Mouse (Mus musculus) liver, embryonic 11.5 days (tissue): Measurements from ENCODE around the gene Sbno2. TPM values are rescaled to one million over a fixed set of nuclear protein-coding genes. Genes with fewer than 3 reads are reported as not detected.
A peak's percentile ranks its signal among the peaks of the same experiment; 100 is the strongest.

ENCODE experiments used
- ATAC-seq: fragments of 200-750 bp; cut with Nextera tagmentation; replicated peaks from 2 replicates; pipeline ENCODE4 v1.8.0; 2017; ENCODE audit warnings: moderate number of reproducible peaks, mild to moderate bottlenecking, moderate TSS enrichment, moderate library complexity; ENCODE audit not compliant: low FRiP score
- DNase-seq: peaks from one replicate; pipeline ENCODE4 v3.0.0-alpha.2; 2017; ENCODE audit warnings: low spot score
- H3K27ac ChIP-seq: fragments of 300-500 bp; sonication (generic); 2 replicates; pipeline ENCODE4 v1.5.1; 2014; ENCODE audit warnings: mild to moderate bottlenecking, low read depth, low read length, control low read depth
- H3K27me3 ChIP-seq: fragments of 300-500 bp; sonication (generic); replicated peaks from 2 replicates; pipeline ENCODE4 v1.6.1; 2014; ENCODE audit warnings: low read length, mixed read lengths; ENCODE audit not compliant: control insufficient read depth, insufficient read depth
- H3K36me3 ChIP-seq: fragments of 300-500 bp; sonication (generic); 2 replicates; pipeline ENCODE4 v1.6.1; 2014; ENCODE audit warnings: mild to moderate bottlenecking, low read length, moderate library complexity, mixed read lengths; ENCODE audit not compliant: control insufficient read depth, insufficient read depth
- H3K4me1 ChIP-seq: fragments of 300-500 bp; sonication (generic); replicated peaks from 2 replicates; pipeline ENCODE4 v1.6.1; 2014; ENCODE audit warnings: low read length, mixed read lengths; ENCODE audit not compliant: control insufficient read depth, insufficient read depth
- H3K4me2 ChIP-seq: fragments of 300-500 bp; sonication (generic); 2 replicates; pipeline ENCODE4 v1.6.1; 2014; ENCODE audit warnings: mild to moderate bottlenecking, control low read depth, moderate library complexity
- H3K4me3 ChIP-seq: fragments of 300-500 bp; sonication (generic); 2 replicates; pipeline ENCODE4 v1.5.1; 2014; ENCODE audit warnings: low read depth, low read length, control low read depth
- H3K9ac ChIP-seq: fragments of 300-500 bp; sonication (generic); 2 replicates; pipeline ENCODE4 v1.6.1; 2014; ENCODE audit warnings: low read depth, low read length, control low read depth
- H3K9me3 ChIP-seq: fragments of 300-500 bp; sonication (generic); 2 replicates; pipeline ENCODE4 v1.6.1; 2016; ENCODE audit warnings: low read length, inconsistent platforms, mixed read lengths; ENCODE audit not compliant: control insufficient read depth
- WGBS: fragments of 180-500 bp; shearing (Covaris S2); extraction: QIAGEN DNeasy Blood & Tissue Kit; methylation state at CpG from one replicate; pipeline ENCODE4 v1.1.7; 2014; 5-methylcytosine and 5-hydroxymethylcytosine counted together
- polyA plus RNA-seq: library from polyadenylated mRNA; unstranded; fragments of >200 nt; fragmentation: Nextera tagmentation; extraction: Ambion mirVana; gene quantifications from 2 replicates; pipeline ENCODE4 v1.2.1, GENCODE M21; 2014

Gene Sbno2
- polyA plus RNA-seq, 1 experiment from 2014 or later: 19.2 TPM

GRCm38 (mm10) chr10:80120146-80120545 lies 14.8 kb upstream of the Sbno2 start:
- no peak overlapping the region for H3K4me3 ChIP-seq
- H3K9me3 ChIP-seq: no peaks in the 10 kb centered on the region
- H3K27ac ChIP-seq: no peak overlapping the region
- ATAC-seq: no peak
- H3K9ac ChIP-seq: no peak overlapping the region
- H3K27me3 ChIP-seq: no peaks in the 10 kb centered on the region
- DNase-seq: no peak
- H3K4me1 ChIP-seq: peaks cover 49% of the 10 kb centered on the region
- WGBS: 89% methylated on average over 2 of the region's 2 CpGs
- H3K36me3 ChIP-seq: peaks cover 38% of the 10 kb centered on the region
- no peak overlapping the region for H3K4me2 ChIP-seq

GRCm38 (mm10) chr10:80118552-80118951 lies 13.2 kb upstream of the Sbno2 start:
- Histone ChIP-seq H3K27ac (no peak overlapping the region), H3K27me3 (no peaks in the 10 kb centered on the region), H3K9me3 (no peaks in the 10 kb centered on the region), H3K36me3 (peaks cover 29% of the 10 kb centered on the region), H3K4me1 (peaks cover 39% of the 10 kb centered on the region), H3K9ac (peak overlapping the region; percentile 0; the same call in 1 of the 2 replicates), H3K4me3 (peak overlapping the region; percentile 97), H3K4me2 (peak overlapping the region; percentile 96)
- WGBS: 86% methylated on average over 6 of the region's 6 CpGs
- no peak for ATAC-seq
- DNase-seq: no peak

- Histone ChIP-seq H3K4me1 (peaks cover 35% of the 10 kb centered on the region), H3K9ac (peak overlapping the region; percentile 99), H3K4me3 (peak overlapping the region; percentile 97), H3K9me3 (no peaks in the 10 kb centered on the region), H3K36me3 (peaks cover 25% of the 10 kb centered on the region), H3K4me2 (peak overlapping the region; percentile 96), H3K27me3 (no peaks in the 10 kb centered on the region), H3K27ac (peak overlapping the region; percentile 87)
- ATAC-seq (no peak), DNase-seq (no peak)
- WGBS: 50% methylated on average over 1 of the region's 1 CpGs
Observed at GRCm38 (mm10) chr10:80117736-80118135, 12.4 kb upstream of the Sbno2 start.

- no peaks in the 10 kb centered on the region for H3K9me3 ChIP-seq
Observed at GRCm38 (mm10) chr10:80116927-80117691, 11.7 kb upstream of the Sbno2 start.

GRCm38 (mm10) chr10:80116563-80116926 lies 11.2 kb upstream of the Sbno2 start:
- no peak for DNase-seq
- Histone ChIP-seq H3K27ac (peak overlapping the region; percentile 87), H3K4me2 (peak overlapping the region; percentile 96), H3K36me3 (peaks cover 19% of the 10 kb centered on the region), H3K4me1 (peaks cover 33% of the 10 kb centered on the region), H3K9me3 (no peaks in the 10 kb centered on the region), H3K4me3 (peak overlapping the region; percentile 97), H3K27me3 (no peaks in the 10 kb centered on the region), H3K9ac (peak overlapping the region; percentile 99)
- WGBS: under 1% methylated on average over 27 of the region's 27 CpGs
- ATAC-seq: no peak

More at GRCm38 (mm10) chr10:80116927-80117691, 11.7 kb upstream of the Sbno2 start:
- peak; percentile 3; the same call in 1 of the 2 replicates for ATAC-seq
- peaks cover 35% of the 10 kb centered on the region for H3K4me1 ChIP-seq
- peak overlapping the region; percentile 99 for H3K9ac ChIP-seq
- peak overlapping the region; percentile 97 for H3K4me3 ChIP-seq
- no peaks in the 10 kb centered on the region for H3K27me3 ChIP-seq
- H3K27ac ChIP-seq: peak overlapping the region; percentile 87
- DNase-seq: no peak
- peak overlapping the region; percentile 96 for H3K4me2 ChIP-seq
- H3K36me3 ChIP-seq: peaks cover 24% of the 10 kb centered on the region
- WGBS: 2% methylated on average over 30 of the region's 30 CpGs

GRCm38 (mm10) chr10:80115944-80116335 lies 10.6 kb upstream of the Sbno2 start:
- H3K36me3 ChIP-seq: peaks cover 19% of the 10 kb centered on the region
- H3K27ac ChIP-seq: peak overlapping the region; percentile 87
- peaks cover 33% of the 10 kb centered on the region for H3K4me1 ChIP-seq
- under 1% methylated on average over 63 of the region's 63 CpGs for WGBS
- H3K4me2 ChIP-seq: peak overlapping the region; percentile 96
- no peaks in the 10 kb centered on the region for H3K27me3 ChIP-seq
- peak overlapping the region; percentile 99 for H3K9ac ChIP-seq
- ATAC-seq (no peak), DNase-seq (no peak)
- H3K4me3 ChIP-seq: peak overlapping the region; percentile 97
- no peaks in the 10 kb centered on the region for H3K9me3 ChIP-seq

GRCm38 (mm10) chr10:80115290-80115943 lies 10.0 kb upstream of the Sbno2 start, which contains the start of gene Stk11:
TSS of gene Stk11 (plus strand) at chr10:80115803.
- ATAC-seq: peak; percentile 95
- H3K4me3 ChIP-seq: peak within 1 kb of the TSS; percentile 97
- peak within 1 kb of the TSS; percentile 96 for H3K4me2 ChIP-seq
- H3K9me3 ChIP-seq: no peaks in the 10 kb centered on the region
- H3K27ac ChIP-seq: peak within 1 kb of the TSS; percentile 98
- peak; percentile 95 for DNase-seq
- WGBS: under 1% methylated on average over 70 of the region's 70 CpGs
- H3K4me1 ChIP-seq: peaks cover 33% of the 10 kb centered on the region
- H3K36me3 ChIP-seq: peaks cover 15% of the 10 kb centered on the region
- no peaks in the 10 kb centered on the region for H3K27me3 ChIP-seq
- H3K9ac ChIP-seq: peak within 1 kb of the TSS; percentile 99

- Histone ChIP-seq H3K36me3 (peaks cover 7% of the 10 kb centered on the region; the same call in 1 of the 2 replicates), H3K9me3 (no peaks in the 10 kb centered on the region), H3K4me1 (peaks cover 29% of the 10 kb centered on the region), H3K4me2 (peak overlapping the region; percentile 92), H3K27ac (peak overlapping the region; percentile 98), H3K4me3 (peak overlapping the region; percentile 97), H3K27me3 (no peaks in the 10 kb centered on the region), H3K9ac (peak overlapping the region; percentile 84)
- DNase-seq: peak; percentile 87
- 2% methylated on average over 27 of the region's 27 CpGs for WGBS
- ATAC-seq: peak; percentile 62
Observed at GRCm38 (mm10) chr10:80114341-80115284, 9.2 kb upstream of the Sbno2 start.
